Mouse (Mus musculus) yolk sac, embryonic 10.5 days (tissue): ENCODE results near the gene Sac3d1.
A peak's percentile ranks its signal among the peaks of the same experiment; 100 is the strongest.

Experiments
- DNase-seq: peaks from one replicate; pipeline ENCODE4 v3.0.0-alpha.2; 2017; ENCODE audit warnings: low spot score

Sac3d1 gene

DNA sequence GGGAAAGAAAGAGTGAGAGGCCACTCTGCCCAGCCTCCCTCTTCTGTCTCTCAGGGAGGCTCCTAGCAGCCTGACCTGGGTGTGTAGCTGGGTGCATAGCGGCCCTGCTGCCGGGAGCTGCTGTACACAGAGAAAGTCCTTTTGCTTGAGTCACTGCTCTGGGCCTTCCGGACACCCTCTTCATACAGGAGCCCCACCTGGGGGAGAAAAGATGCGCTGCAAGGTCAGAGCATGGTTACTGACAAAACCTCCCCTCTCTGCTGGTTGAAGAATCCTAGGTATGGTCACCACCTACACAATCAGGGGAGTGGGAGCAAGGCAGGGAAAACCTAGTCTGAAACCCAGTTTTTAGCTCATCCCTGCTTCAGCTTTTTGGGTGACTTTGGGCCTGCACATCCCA, 49.5 kb downstream of the Sac3d1 start:
- DNase-seq = no peak

DNA sequence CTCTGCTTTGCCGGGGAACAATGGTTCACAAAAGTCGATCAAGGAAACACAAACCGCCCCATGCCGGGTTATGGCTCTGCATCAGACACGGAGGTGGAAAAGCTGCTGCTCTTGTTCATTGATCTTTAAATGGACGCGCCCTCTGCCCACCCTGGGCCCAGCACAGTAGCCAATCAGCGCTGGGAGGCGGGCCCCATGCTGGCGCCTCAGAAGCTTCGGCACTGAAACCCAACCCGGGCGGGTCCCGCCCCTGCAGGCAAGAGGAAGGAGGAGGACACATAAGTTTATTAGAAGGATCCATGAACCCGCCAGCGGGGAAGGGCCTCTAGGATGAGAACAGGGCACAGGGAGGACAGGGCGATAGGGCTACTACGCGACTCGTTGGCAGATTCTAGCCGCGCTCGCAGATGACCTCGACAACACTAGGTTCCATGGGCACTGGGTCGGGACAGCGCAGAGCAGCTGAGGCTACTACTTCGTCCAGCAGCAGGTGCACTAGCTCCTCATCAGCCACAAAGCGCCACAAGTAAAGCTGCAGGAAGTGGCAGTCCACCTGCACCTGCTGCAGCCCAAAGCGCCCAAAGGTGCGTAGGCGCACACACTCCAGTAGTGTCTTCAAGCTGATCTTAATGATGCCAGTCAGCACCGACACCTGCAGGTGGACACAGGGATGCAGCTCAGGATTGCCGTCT, 50.6 kb downstream of the Sac3d1 start, which contains the start of gene Tm7sf2:
Tm7sf2 (minus strand) TSS at position 650 of the 692 bp plus-strand sequence.
- peak; percentile 93 for DNase-seq

DNA sequence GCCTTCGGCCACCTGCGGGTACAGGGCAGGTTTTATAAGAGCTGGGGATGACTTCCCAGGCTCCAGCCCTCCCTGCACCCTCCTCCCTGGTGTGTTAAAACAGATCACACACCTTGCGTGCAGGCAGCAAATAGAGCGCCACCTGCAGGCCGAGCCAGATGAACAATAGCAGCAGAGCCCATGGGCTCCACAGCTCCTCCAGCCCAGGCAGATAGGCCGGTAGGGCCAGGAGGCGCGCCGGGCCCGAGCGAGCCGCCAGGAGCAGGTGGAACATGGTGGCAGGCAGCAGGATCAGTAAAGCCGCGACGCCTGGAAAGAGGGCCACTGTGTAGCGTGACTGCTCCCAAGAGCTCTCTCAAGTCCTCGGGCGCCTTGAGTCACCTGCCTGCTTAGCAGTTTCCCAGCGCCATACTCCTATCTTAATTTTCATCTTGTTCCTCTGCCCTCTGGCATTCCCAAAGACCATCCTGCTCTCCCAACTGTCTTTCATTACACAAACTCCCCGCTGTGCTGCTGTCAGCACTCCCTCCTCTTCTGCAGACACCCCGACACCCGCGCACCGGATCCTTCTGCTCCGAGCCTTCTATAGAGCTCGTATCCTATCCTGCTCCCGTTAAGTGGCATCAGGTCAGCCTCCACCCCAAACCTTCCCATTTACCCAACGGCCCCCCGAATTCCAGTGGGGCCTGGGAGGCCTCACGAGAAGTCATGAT, 51.3 kb downstream of the Sac3d1 start:
- DNase-seq = peak; percentile 83

DNA sequence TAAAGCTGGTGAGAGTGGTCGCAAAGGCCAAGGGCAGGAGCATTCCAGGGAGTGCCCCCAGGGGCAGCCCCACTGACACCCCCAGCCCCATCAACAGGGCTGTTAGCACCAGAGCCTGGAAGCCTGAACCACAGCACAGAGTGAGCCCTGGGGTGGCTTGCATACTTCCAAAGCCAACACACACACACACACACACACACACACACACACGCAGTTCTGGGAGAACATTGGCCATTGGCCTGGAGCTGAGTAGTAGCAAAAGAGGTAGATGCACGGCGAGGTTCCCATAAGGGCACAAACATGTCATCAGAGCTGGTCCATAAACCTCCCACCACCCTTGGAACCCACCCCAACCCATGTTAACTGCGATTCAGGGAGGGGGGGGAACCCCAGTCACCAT, 51.9 kb downstream of the Sac3d1 start:
- no peak for DNase-seq
